Mouse (Mus musculus) embryonic fibroblast, embryonic 13.5 days (primary cell): Measurements from ENCODE around the gene Rnasek.

ENCODE experiments used
- CTCF ChIP-seq: IDR thresholded peaks from 2 replicates; pipeline ENCODE4 v1.5.1; 2011; ENCODE audit warnings: mild to moderate bottlenecking, control low read depth, low read length, moderate library complexity, borderline replicate concordance; ENCODE audit not compliant: insufficient read depth
- POLR2A ChIP-seq: IDR thresholded peaks from 2 replicates; pipeline ENCODE4 v1.6.1; 2011; ENCODE audit warnings: low read depth, mild to moderate bottlenecking, control low read depth, low read length, moderate library complexity

DNA sequence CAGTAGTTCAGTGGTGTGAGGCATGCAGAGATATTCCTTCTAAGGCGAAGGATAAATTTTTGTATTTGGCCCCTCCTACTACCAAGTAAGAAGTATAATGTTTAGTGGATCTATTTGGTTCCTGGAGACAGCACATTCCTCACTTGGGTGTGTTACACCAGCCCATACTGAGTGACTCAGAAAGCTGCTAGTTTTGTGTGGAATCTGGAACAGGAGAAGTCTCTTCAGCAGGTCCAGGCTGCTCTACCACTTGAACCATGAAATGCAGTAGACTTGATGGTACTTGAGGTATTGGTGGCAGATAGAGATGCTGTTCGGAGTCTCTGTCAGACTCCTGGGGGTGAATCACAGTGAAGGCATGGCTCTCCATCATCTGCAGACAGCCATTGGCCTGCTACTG is 29.0 kb downstream of the Rnasek start:
- TF ChIP-seq CTCF (no peak), POLR2A (no peak)
